Mouse (Mus musculus) megakaryocyte, embryonic 14.5 days (primary cell): ENCODE results near the gene Helz. TPM values are rescaled to one million over a fixed set of nuclear protein-coding genes. Genes with fewer than 3 reads are reported as not detected.

Experiments used
- H3K27me3 ChIP-seq: replicated peaks from 2 replicates; pipeline ENCODE3; 2012; ENCODE audit warnings: inconsistent platforms
- H3K36me3 ChIP-seq: replicated peaks from 2 replicates; pipeline ENCODE3; 2012; ENCODE audit warnings: low read length, inconsistent platforms, mixed read lengths
- H3K4me1 ChIP-seq: 2 replicates; pipeline ENCODE4 v1.6.1; 2012; ENCODE audit warnings: inconsistent platforms
- H3K4me3 ChIP-seq: replicated peaks from 2 replicates; pipeline ENCODE3; 2012; ENCODE audit warnings: moderate library complexity, mild to moderate bottlenecking, inconsistent platforms
- H3K9me3 ChIP-seq: 2 replicates; pipeline ENCODE4 v1.6.1; 2012; ENCODE audit warnings: inconsistent platforms
- FLI1 ChIP-seq: IDR thresholded peaks from 2 replicates; pipeline ENCODE4 v1.6.1; 2012; ENCODE audit warnings: low read length, inconsistent platforms, mixed read lengths
- GATA1 ChIP-seq: IDR thresholded peaks from 3 replicates; pipeline ENCODE4 v1.6.1; 2012; ENCODE audit warnings: mixed read lengths, low read length, inconsistent platforms, borderline replicate concordance
- polyA plus RNA-seq: library from polyadenylated mRNA; stranded (reverse); fragments of >175 nt; gene quantifications from 2 replicates; pipeline ENCODE4 v1.2.3, GENCODE M21; 2012; ENCODE audit warnings: low replicate concordance; ENCODE audit not compliant: insufficient read depth

Helz gene
- polyA plus RNA-seq, 1 experiment, result 99.4 TPM

DNA sequence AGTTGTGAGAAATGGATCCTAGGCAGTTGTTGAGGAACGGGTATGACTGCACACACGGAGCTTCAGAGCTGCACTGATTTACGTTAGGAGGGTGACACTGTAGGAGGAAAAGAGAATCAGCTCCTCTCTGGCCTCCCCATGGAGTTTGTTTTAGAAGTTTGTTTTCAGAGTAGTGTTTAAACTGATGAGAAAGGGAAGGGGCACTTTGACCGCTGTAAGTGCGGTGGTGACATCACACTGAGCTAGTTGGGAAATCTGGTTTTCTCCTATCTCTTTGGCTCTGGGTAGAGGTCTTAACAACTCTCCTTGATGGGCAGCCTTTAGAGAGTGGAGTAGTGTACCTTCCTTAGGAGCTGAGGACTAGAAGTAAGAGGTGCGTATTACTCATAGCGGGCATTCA, 58.0 kb downstream of the Helz start:
- TF ChIP-seq GATA1, result no peak
- no peak for TF ChIP-seq FLI1
- H3K9me3 ChIP-seq, result no peaks in the 10 kb centered on the region
- H3K4me3 ChIP-seq, result no peak overlapping the region
- H3K36me3 ChIP-seq, result peaks cover 96% of the 10 kb centered on the region
- no peaks in the 10 kb centered on the region for H3K27me3 ChIP-seq
- H3K4me1 ChIP-seq, result peaks cover 11% of the 10 kb centered on the region; the same call in 1 of the 2 replicates

DNA sequence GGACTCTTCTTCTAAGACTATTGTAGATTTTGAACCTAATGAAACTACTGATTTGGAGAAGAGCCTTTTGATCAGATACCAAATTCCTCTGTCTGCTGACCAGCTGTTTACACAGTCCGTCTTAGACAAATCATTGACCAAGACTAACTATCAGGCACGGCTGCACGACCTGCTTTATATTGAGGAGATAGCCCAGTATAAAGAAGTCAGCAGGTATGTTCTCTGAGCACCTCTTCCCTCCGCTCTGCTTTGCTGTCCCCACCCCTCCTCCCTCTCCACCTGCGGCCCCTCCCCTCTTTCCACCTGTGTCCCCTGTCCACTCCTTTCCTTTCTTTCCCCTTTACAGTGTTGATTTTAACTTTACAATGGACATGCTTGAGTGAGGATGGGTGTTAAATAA, 66.2 kb downstream of the Helz start:
- TF ChIP-seq FLI1 (no peak), GATA1 (no peak)
- peaks cover 91% of the 10 kb centered on the region for H3K36me3 ChIP-seq
- H3K4me3 ChIP-seq, result no peak overlapping the region
- no peaks in the 10 kb centered on the region for H3K9me3 ChIP-seq
- H3K27me3 ChIP-seq, result no peaks in the 10 kb centered on the region
- H3K4me1 ChIP-seq, result peaks cover 4% of the 10 kb centered on the region; the same call in 1 of the 2 replicates

GRCm38 (mm10) chr11:107615696-107616095, 68.0 kb downstream of the Helz start:
- Histone ChIP-seq H3K4me3 (no peak overlapping the region), H3K36me3 (peaks cover 94% of the 10 kb centered on the region), H3K9me3 (no peaks in the 10 kb centered on the region), H3K27me3 (no peaks in the 10 kb centered on the region), H3K4me1 (peaks cover 1% of the 10 kb centered on the region; the same call in 1 of the 2 replicates)
- TF ChIP-seq GATA1 (no peak), FLI1 (no peak)

DNA sequence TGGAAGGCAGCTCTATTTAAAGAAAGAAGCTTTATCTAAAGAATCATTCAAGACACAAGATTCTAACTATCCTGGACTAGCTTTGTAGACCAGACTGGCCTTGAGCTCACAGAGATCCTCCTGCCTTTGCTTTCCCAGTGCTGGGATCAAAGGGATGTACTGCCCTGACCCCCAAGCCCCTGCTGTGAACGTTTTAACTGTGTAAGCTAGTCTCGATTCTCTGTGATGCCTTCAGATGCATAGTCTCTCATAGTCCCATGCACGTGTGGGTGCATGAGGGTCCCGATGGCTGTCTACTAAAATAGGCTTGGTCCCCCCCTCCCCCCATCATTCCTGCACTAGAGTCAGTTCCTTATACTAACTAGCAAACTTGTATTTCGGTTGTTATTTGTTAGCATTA, 70.2 kb downstream of the Helz start:
- no peaks in the 10 kb centered on the region for H3K4me1 ChIP-seq
- H3K4me3 ChIP-seq, result no peak overlapping the region
- H3K36me3 ChIP-seq, result peaks cover 85% of the 10 kb centered on the region
- no peaks in the 10 kb centered on the region for H3K9me3 ChIP-seq
- H3K27me3 ChIP-seq, result no peaks in the 10 kb centered on the region
- TF ChIP-seq GATA1 (no peak), FLI1 (no peak)

- peaks cover 83% of the 10 kb centered on the region for H3K36me3 ChIP-seq
- no peaks in the 10 kb centered on the region for H3K9me3 ChIP-seq
- H3K4me3 ChIP-seq, result no peak overlapping the region
- no peaks in the 10 kb centered on the region for H3K27me3 ChIP-seq
- no peak for TF ChIP-seq FLI1
- no peak for TF ChIP-seq GATA1
- H3K4me1 ChIP-seq, result peaks cover 6% of the 10 kb centered on the region
Measured at GRCm38 (mm10) chr11:107624661-107625060, 76.9 kb downstream of the Helz start.

DNA sequence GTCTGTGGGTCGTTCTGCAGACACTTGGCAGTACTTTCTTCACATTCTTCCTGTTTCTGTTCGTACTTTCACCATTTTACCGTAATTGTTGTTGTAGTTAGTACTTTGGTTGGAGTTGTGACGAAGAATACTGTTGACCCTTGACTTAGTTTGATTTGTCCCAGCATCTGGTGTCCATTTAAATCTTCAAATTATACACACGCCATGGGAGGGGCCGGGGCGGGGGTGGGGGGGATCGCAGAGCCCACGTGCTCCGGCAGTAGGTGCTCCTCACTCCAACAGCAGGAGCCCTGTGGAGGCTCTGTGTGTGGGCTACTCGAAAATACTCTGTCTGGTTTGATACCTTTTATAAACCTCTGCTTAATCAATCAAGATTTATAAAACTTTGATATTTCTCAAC, 78.0 kb downstream of the Helz start:
- H3K27me3 ChIP-seq, result no peaks in the 10 kb centered on the region
- H3K36me3 ChIP-seq, result peaks cover 81% of the 10 kb centered on the region
- TF ChIP-seq FLI1 (no peak), GATA1 (no peak)
- no peaks in the 10 kb centered on the region for H3K9me3 ChIP-seq
- H3K4me1 ChIP-seq, result peaks cover 6% of the 10 kb centered on the region
- no peak overlapping the region for H3K4me3 ChIP-seq

- H3K4me1 ChIP-seq, result peaks cover 6% of the 10 kb centered on the region
- peaks cover 89% of the 10 kb centered on the region for H3K36me3 ChIP-seq
- H3K27me3 ChIP-seq, result no peaks in the 10 kb centered on the region
- H3K4me3 ChIP-seq, result no peak overlapping the region
- TF ChIP-seq GATA1, result no peak
- TF ChIP-seq FLI1, result no peak
- no peaks in the 10 kb centered on the region for H3K9me3 ChIP-seq
Measured at GRCm38 (mm10) chr11:107629504-107629903, 81.8 kb downstream of the Helz start.

GRCm38 (mm10) chr11:107629951-107630350, 82.2 kb downstream of the Helz start:
- Histone ChIP-seq H3K4me3 (no peak overlapping the region), H3K4me1 (peaks cover 6% of the 10 kb centered on the region), H3K36me3 (peaks cover 90% of the 10 kb centered on the region), H3K27me3 (no peaks in the 10 kb centered on the region), H3K9me3 (no peaks in the 10 kb centered on the region)
- TF ChIP-seq GATA1 (no peak), FLI1 (no peak)

DNA sequence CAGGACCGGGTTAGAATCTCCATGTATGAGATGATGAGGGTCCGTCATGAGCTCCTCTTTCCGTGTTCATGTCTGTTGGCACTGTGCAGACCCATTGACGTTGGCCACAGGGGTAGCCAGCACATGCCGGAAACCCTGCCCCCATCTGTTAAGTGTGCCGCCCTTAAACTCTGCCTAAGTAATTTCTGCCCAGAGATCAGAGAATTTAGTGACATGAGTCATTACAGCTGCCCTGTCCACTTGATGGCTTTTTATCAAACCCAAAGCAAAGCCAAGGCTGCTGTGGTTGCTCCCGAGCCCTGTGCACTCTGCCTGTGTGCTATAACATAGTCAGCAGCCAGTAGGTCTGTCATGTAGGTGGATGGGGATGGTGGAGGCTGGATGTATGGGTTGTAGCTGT, 83.4 kb downstream of the Helz start:
- H3K4me3 ChIP-seq, result no peak overlapping the region
- no peak for TF ChIP-seq FLI1
- no peak for TF ChIP-seq GATA1
- H3K27me3 ChIP-seq, result no peaks in the 10 kb centered on the region
- peaks cover 91% of the 10 kb centered on the region for H3K36me3 ChIP-seq
- peaks cover 6% of the 10 kb centered on the region for H3K4me1 ChIP-seq
- H3K9me3 ChIP-seq, result no peaks in the 10 kb centered on the region

- TF ChIP-seq GATA1 (no peak), FLI1 (no peak)
- H3K36me3 ChIP-seq, result peaks cover 94% of the 10 kb centered on the region
- peaks cover 6% of the 10 kb centered on the region for H3K4me1 ChIP-seq
- no peak overlapping the region for H3K4me3 ChIP-seq
- H3K27me3 ChIP-seq, result no peaks in the 10 kb centered on the region
- no peaks in the 10 kb centered on the region for H3K9me3 ChIP-seq
Measured at GRCm38 (mm10) chr11:107633563-107634146, 85.9 kb downstream of the Helz start.
